Mouse (Mus musculus) neural tube, embryonic 14.5 days (tissue): ENCODE data around the gene Krt78. TPM values are rescaled to one million over a fixed set of nuclear protein-coding genes. Genes with fewer than 3 reads are reported as not detected.
"Not testable (repeated sequence)": the region's sequence is repeated elsewhere in the genome, so short reads cannot be mapped to it uniquely, and the experiment has no call there.

Source experiments
- ATAC-seq: fragments of 200-750 bp; cut with Nextera tagmentation; 2 replicates; pipeline ENCODE4 v1.8.0; 2017; ENCODE audit warnings: low read depth, mild to moderate bottlenecking, moderate TSS enrichment, moderate library complexity
- H3K27ac ChIP-seq: fragments of 300-500 bp; sonication (generic); 2 replicates; pipeline ENCODE4 v1.5.1; 2014; ENCODE audit warnings: low read depth, mild to moderate bottlenecking, control low read depth, low read length, moderate library complexity, mixed read lengths
- H3K27me3 ChIP-seq: fragments of 300-500 bp; sonication (generic); 2 replicates; pipeline ENCODE4 v1.6.1; 2014; ENCODE audit warnings: low read length; ENCODE audit not compliant: control insufficient read depth, insufficient read depth
- H3K36me3 ChIP-seq: fragments of 300-500 bp; sonication (generic); 2 replicates; pipeline ENCODE4 v1.6.1; 2014; ENCODE audit warnings: low read length, mixed read lengths; ENCODE audit not compliant: control insufficient read depth, insufficient read depth
- H3K4me1 ChIP-seq: fragments of 300-500 bp; sonication (generic); 2 replicates; pipeline ENCODE4 v1.6.1; 2014; ENCODE audit warnings: low read length; ENCODE audit not compliant: control insufficient read depth, insufficient read depth
- H3K4me2 ChIP-seq: fragments of 300-500 bp; sonication (generic); 2 replicates; pipeline ENCODE4 v1.6.1; 2014; ENCODE audit warnings: mild to moderate bottlenecking, low read depth, low read length, control low read depth
- H3K4me3 ChIP-seq: fragments of 300-500 bp; sonication (generic); 2 replicates; pipeline ENCODE4 v1.5.1; 2014; ENCODE audit warnings: low read depth, low read length, control low read depth, mixed read lengths
- H3K9ac ChIP-seq: fragments of 300-500 bp; sonication (generic); replicated peaks from 2 replicates; pipeline ENCODE4 v1.6.1; 2014; ENCODE audit warnings: low read depth, mild to moderate bottlenecking, control low read depth, low read length, mixed read lengths
- H3K9me3 ChIP-seq: fragments of 300-500 bp; sonication (generic); 2 replicates; pipeline ENCODE4 v1.6.1; 2016; ENCODE audit warnings: low read length; ENCODE audit not compliant: control insufficient read depth
- WGBS: fragments of 180-500 bp; shearing (Covaris S2); extraction: QIAGEN DNeasy Blood & Tissue Kit; methylation state at CpG from one replicate; pipeline ENCODE4 v1.1.7; 2014; 5-methylcytosine and 5-hydroxymethylcytosine counted together
- polyA plus RNA-seq: library from polyadenylated mRNA; unstranded; fragments of >200 nt; fragmentation: Nextera tagmentation; extraction: Ambion mirVana; gene quantifications from 2 replicates; pipeline ENCODE4 v1.2.1, GENCODE M21; 2014

Gene Krt78
- polyA plus RNA-seq, result 0.08 TPM in 1 of 2 replicates, not detected in the other

DNA sequence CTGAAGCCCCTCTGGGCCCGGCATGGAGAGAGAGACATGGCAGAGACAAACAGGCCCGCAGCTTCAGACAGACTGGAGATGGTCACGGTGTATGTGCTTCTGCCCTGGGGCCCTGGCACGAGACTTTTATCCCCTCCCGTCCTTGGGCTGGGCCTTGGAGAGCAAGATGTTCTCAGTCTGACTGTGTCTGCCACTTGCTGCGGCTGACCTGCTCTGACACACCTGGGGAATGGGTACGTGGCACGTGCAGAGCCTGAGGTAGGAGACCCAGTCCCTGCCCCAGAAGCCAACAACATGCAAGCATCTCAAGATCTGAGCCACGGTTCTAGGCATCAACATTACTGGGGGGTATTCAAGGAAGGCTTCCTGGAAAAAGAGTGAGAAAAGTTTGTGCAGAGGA, at the start of gene Krt78:
Gene Krt78 (minus strand): TSS at position 101 of the 400 bp plus-strand sequence.
- ATAC-seq, result no peak
- Histone ChIP-seq H3K4me2 (no peak within 1 kb of the TSS), H3K9me3 (no peaks in the 10 kb centered on the region), H3K4me1 (no peaks in the 10 kb centered on the region), H3K36me3 (no peaks in the 10 kb centered on the region), H3K4me3 (no peak within 1 kb of the TSS), H3K27ac (no peak within 1 kb of the TSS), H3K27me3 (no peaks in the 10 kb centered on the region), H3K9ac (no peak within 1 kb of the TSS)
- 86% methylated on average over 9 of the region's 9 CpGs for WGBS

- no peak overlapping the region for H3K9ac ChIP-seq
- no peak overlapping the region; the same call in 1 of the 2 replicates for H3K4me3 ChIP-seq
- no peaks in the 10 kb centered on the region for H3K9me3 ChIP-seq
- H3K4me2 ChIP-seq, result no peak overlapping the region; the same call in 1 of the 2 replicates
- H3K27ac ChIP-seq, result no peak overlapping the region
- ATAC-seq, result no peak
- H3K27me3 ChIP-seq, result peaks cover 23% of the 10 kb centered on the region
- peaks cover 10% of the 10 kb centered on the region; the same call in 1 of the 2 replicates for H3K4me1 ChIP-seq
- WGBS, result 14% methylated on average over 12 of the region's 12 CpGs
- no peaks in the 10 kb centered on the region for H3K36me3 ChIP-seq
Observed at GRCm38 (mm10) chr15:102003516-102003915, 49.4 kb upstream of the Krt78 start.

GRCm38 (mm10) chr15:102002646-102003488, 48.8 kb upstream of the Krt78 start:
- Histone ChIP-seq H3K9me3 (no peaks in the 10 kb centered on the region), H3K36me3 (no peaks in the 10 kb centered on the region), H3K9ac (no peak overlapping the region), H3K4me1 (peaks cover 9% of the 10 kb centered on the region; the same call in 1 of the 2 replicates), H3K4me2 (peak overlapping the region; percentile 38; the same call in 1 of the 2 replicates), H3K27ac (no peak overlapping the region), H3K4me3 (peak overlapping the region; percentile 11; the same call in 1 of the 2 replicates), H3K27me3 (peaks cover 23% of the 10 kb centered on the region)
- ATAC-seq, result no peak
- 4% methylated on average over 34 of the region's 34 CpGs for WGBS

DNA sequence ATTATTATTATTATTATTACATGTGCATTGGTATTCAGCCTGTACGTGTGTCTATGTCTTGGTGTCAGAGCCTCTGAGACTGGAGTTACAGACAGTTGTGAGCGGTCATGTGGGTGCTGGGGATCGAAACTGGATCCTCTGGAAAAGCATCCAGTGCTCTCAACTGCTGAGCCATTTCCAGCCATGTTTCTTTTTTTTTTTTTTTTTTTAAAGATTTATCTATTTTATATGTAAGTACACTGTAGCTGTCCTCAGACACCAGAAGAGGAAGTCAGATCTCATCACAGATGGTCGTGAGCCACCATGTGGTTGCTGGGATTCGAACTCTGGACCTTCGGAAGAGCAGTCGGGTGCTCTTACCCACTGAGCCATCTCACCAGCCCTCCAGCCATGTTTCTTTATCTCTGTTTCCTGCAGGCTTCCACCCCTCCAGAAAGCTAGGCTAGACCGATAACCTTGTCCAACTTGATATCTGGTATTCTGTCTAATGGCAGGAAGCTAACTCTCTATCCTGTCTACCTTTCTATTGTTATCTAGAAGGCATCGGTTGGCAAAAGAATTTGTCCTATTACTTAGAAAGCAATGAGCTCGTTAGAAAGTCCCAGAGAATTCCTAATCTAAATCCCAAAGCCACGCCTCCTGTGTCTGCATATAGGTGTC, 45.7 kb upstream of the Krt78 start:
- ATAC-seq, result no peak
- Histone ChIP-seq H3K27me3 (peaks cover 21% of the 10 kb centered on the region), H3K4me3 (no peak overlapping the region), H3K36me3 (no peaks in the 10 kb centered on the region), H3K27ac (no peak overlapping the region), H3K9ac (no peak overlapping the region), H3K9me3 (no peaks in the 10 kb centered on the region), H3K4me2 (no peak overlapping the region), H3K4me1 (no peaks in the 10 kb centered on the region)
- WGBS, result 89% methylated on average over 11 of the region's 11 CpGs

DNA sequence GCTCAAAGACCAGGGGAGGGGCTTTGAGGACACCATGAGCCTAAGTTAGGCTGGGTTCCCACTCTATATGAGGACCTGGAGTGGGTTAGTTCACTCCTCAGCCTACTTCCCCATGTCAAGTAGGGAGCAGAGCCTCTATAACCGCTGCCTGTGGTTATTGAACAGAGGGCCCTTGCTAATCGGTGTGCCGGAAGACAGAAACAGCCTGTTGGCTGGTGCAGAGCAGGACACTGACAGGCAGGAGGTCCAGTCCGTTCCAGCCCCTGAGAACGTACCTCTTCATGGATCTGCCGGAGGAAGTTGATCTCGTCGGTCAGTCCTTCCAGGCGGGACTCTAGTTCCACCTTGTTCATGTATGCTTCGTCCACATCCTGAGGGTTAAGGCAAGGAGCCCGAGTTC, 45.1 kb upstream of the Krt78 start:
- no peak overlapping the region for H3K4me2 ChIP-seq
- no peaks in the 10 kb centered on the region for H3K36me3 ChIP-seq
- WGBS, result 88% methylated on average over 11 of the region's 11 CpGs
- H3K4me1 ChIP-seq, result no peaks in the 10 kb centered on the region
- H3K9ac ChIP-seq, result no peak overlapping the region
- peaks cover 17% of the 10 kb centered on the region for H3K27me3 ChIP-seq
- ATAC-seq, result no peak
- H3K9me3 ChIP-seq, result no peaks in the 10 kb centered on the region
- H3K27ac ChIP-seq, result no peak overlapping the region
- H3K4me3 ChIP-seq, result no peak overlapping the region

DNA sequence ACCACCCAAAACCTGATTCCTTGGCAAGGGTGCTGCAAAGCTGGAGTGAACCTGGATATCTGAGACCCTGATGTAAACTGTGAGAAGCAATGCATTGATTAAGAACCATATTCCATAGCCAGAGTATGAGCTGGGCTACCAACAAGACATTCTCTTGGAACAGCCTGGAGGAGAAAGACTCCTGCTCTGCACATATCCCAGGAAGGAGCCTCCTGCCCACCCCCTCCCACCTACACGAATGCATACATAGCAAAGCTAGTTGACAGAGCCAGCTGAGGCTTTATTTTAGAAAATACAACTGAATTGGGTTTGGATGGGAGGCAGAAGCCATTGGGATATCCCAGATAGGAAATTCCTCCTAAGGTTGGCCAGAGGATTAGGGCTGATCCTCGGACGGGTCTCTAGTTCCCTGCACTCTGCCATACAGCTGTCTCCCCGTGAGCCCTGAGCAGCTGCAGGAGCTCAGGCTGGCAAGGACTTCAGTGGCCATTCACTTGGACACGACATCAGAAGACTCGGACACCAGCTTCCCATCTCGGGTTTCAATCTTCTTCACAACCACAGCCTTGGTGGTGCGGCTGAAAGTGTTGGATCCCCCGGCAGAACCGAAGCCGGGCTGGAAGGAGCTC, 42.5 kb upstream of the Krt78 start:
- not testable (repeated sequence) for H3K9ac ChIP-seq, H3K4me1 ChIP-seq, H3K4me3 ChIP-seq, H3K9me3 ChIP-seq, H3K27ac ChIP-seq, H3K27me3 ChIP-seq, ATAC-seq, H3K36me3 ChIP-seq, H3K4me2 ChIP-seq
- 86% methylated on average over 8 of the region's 11 CpGs for WGBS

DNA sequence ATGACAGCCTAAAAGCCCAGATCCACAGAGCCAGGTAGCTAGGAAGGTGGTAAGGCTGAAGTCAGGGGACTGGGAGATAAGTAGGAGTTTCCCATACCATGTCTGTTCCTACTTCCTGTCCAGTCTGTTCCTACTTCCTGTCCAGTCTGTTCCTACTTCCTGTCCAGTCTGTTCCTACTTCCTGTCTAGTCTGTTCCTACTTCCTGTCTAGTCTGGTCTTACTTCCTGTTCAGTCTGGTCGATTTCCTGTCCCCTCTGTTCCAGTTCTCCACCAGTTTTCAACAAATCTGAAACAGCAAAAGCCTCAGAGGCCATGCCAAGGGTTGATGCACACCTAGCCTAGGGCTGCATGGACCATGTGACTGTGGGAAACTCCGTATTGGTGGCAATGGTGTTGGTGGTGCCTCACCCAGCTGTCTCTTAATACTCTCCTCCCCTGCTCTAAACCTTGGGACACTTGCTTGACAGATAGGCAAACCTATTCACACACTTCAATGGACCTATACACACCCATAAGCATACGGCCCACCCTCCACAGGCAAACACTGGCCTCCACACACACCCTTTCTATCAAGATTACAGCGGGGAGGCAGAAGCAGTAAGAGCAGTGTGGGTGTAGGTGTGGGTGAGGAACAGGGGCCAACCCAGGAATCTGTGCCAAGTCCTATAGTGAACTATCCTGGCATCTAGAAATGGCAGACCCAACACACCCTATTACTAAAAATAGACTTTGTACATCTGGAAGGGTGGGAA, 41.6 kb upstream of the Krt78 start:
- no peaks in the 10 kb centered on the region for H3K27me3 ChIP-seq
- ATAC-seq, result no peak

GRCm38 (mm10) chr15:101994365-101994764, 40.3 kb upstream of the Krt78 start:
- H3K9me3 ChIP-seq, result no peaks in the 10 kb centered on the region
- no peak overlapping the region for H3K9ac ChIP-seq
- WGBS, result 95% methylated on average over 6 of the region's 6 CpGs
- no peak overlapping the region for H3K4me2 ChIP-seq
- H3K4me3 ChIP-seq, result no peak overlapping the region
- H3K4me1 ChIP-seq, result no peaks in the 10 kb centered on the region
- ATAC-seq, result no peak
- H3K27ac ChIP-seq, result no peak overlapping the region
- H3K36me3 ChIP-seq, result no peaks in the 10 kb centered on the region
- H3K27me3 ChIP-seq, result no peaks in the 10 kb centered on the region

More for the DNA sequence above, 41.6 kb upstream of the Krt78 start:
- H3K4me3 ChIP-seq, result no peak overlapping the region
- no peak overlapping the region for H3K27ac ChIP-seq
- no peaks in the 10 kb centered on the region for H3K4me1 ChIP-seq
- H3K36me3 ChIP-seq, result no peaks in the 10 kb centered on the region
- no peak overlapping the region for H3K4me2 ChIP-seq
- 88% methylated on average over 4 of the region's 4 CpGs for WGBS
- no peaks in the 10 kb centered on the region for H3K9me3 ChIP-seq
- no peak overlapping the region for H3K9ac ChIP-seq
